Mouse (Mus musculus) liver, adult 10 weeks (tissue): ENCODE measurements around the gene Vps72. TPM values are rescaled to one million over a fixed set of nuclear protein-coding genes. Genes with fewer than 3 reads are reported as not detected.

Experiments
- polyA plus RNA-seq: library from polyadenylated mRNA; stranded (reverse); fragments of 350-450 nt; fragmentation: Illumina TruSeq; extraction: RNeasy Lipid Tissue Mini Kit (QIAGEN cat#74804); gene quantifications from one replicate; pipeline ENCODE4 v1.2.3, GENCODE M21; 2014; ENCODE audit warnings: low read depth, low replicate concordance

The Vps72 gene
- 4.8 TPM for polyA plus RNA-seq

GRCm38 (mm10) chr3:95110911-95111726 is at the start of gene Vps72:
Gene Vps72, plus strand, starts transcription at chr3:95111022.

GRCm38 (mm10) chr3:95106338-95107117 is 4.3 kb upstream of the Vps72 start, which contains the start of gene Pip5k1a:
Gene Pip5k1a, minus strand, starts transcription at chr3:95106930.

GRCm38 (mm10) chr3:95124246-95124645 is 13.4 kb downstream of the Vps72 start, which contains the start of gene Tmod4:
Gene Tmod4, plus strand, starts transcription at chr3:95124476.

GRCm38 (mm10) chr3:95133680-95134101 is 22.9 kb downstream of the Vps72 start, which contains the start of the genes Scnm1 and Lysmd1:
Gene Scnm1, minus strand, starts transcription at chr3:95134011.
Gene Lysmd1, plus strand, starts transcription at chr3:95134088.

GRCm38 (mm10) chr3:95141952-95142616 is 31.3 kb downstream of the Vps72 start, which contains the start of gene Tnfaip8l2:
Gene Tnfaip8l2, minus strand, starts transcription at chr3:95142360.

GRCm38 (mm10) chr3:95159987-95160963 is 49.5 kb downstream of the Vps72 start, which contains the start of gene Sema6c:
Gene Sema6c, plus strand, starts transcription at chr3:95160457.

Other genes starting within 250 kb of the Vps72 start
- gene Psmb4, start 224.1 kb upstream of the Vps72 start, polyA plus RNA-seq, result 71.9 TPM
- gene Selenbp1, start 178.0 kb upstream of the Vps72 start, polyA plus RNA-seq, result 41.9 TPM
- gene Rfx5, start 156.9 kb upstream of the Vps72 start, polyA plus RNA-seq, result 9.8 TPM
- gene Pi4kb, start 136.3 kb upstream of the Vps72 start, polyA plus RNA-seq, result 11.2 TPM
- 1.3 TPM for gene Zfp687, start 95.6 kb upstream of the Vps72 start, polyA plus RNA-seq
- 14.5 TPM for gene Psmd4, start 68.4 kb upstream of the Vps72 start, polyA plus RNA-seq
- 5.5 TPM for gene Pip5k1a, start 4.1 kb upstream of the Vps72 start, polyA plus RNA-seq
- gene Tmod4, start 13.5 kb downstream of the Vps72 start, polyA plus RNA-seq, result not detected
- gene Scnm1, start 23.0 kb downstream of the Vps72 start, polyA plus RNA-seq, result 11.2 TPM
- gene Lysmd1, start 23.1 kb downstream of the Vps72 start, polyA plus RNA-seq, result 2.8 TPM
- not detected for gene Tnfaip8l2, start 31.3 kb downstream of the Vps72 start, polyA plus RNA-seq
- gene Sema6c, start 49.4 kb downstream of the Vps72 start, polyA plus RNA-seq, result 0.32 TPM
- 11.3 TPM for gene Gabpb2, start 106.9 kb downstream of the Vps72 start, polyA plus RNA-seq
- 5.0 TPM for gene Cdc42se1, start 117.7 kb downstream of the Vps72 start, polyA plus RNA-seq
- gene Mllt11, start 121.1 kb downstream of the Vps72 start, polyA plus RNA-seq, result 2.3 TPM
- gene Gm128, start 130.6 kb downstream of the Vps72 start, polyA plus RNA-seq, result not detected
- gene Bnipl, start 140.2 kb downstream of the Vps72 start, polyA plus RNA-seq, result not detected
- 110 TPM for gene Mindy1, start 170.3 kb downstream of the Vps72 start, polyA plus RNA-seq
- gene Prune1, start 171.1 kb downstream of the Vps72 start, polyA plus RNA-seq, result 5.4 TPM
- gene Anxa9, start 196.2 kb downstream of the Vps72 start, polyA plus RNA-seq, result 0.26 TPM
- gene Cers2, start 203.8 kb downstream of the Vps72 start, polyA plus RNA-seq, result 417 TPM
- gene Setdb1, start 246.2 kb downstream of the Vps72 start, polyA plus RNA-seq, result 9.3 TPM